Mouse (Mus musculus) mature B cell (primary cell): Measurements from ENCODE around the gene Gm5622.
"Not testable (repeated sequence)": the region's sequence is repeated elsewhere in the genome, so short reads cannot be mapped to it uniquely, and the experiment has no call there.

Source experiments
- in situ Hi-C: fragments of 300-500 bp; cut with MboI; formaldehyde crosslinking; loops from 2 replicates; pipeline ENCODE4 v1.14.3; 2019

The Gm5622 gene

DNA sequence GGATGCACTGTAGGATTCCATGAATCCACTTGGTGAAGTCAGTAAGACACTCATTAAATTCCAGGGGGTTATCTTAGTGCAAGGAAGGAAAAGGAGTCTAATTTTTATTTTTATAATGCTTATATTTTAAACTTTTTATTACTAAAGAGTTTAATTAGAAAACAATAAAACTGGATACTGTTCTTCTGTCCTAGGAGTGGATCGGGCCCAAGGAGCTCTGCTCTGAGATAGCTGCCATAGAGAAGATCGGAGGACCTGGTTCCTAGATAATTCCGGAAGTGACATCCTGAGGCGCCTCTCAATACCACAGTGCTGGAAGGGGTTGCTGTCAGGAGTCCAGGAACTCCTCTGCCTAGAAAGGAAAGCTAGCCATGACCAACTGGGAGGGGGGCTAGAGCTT lies at the start of gene Gm5622:
Gene Gm5622, plus strand, starts transcription at position 301 of the 400 bp plus-strand sequence.
- in situ Hi-C loops: no loop called here

DNA sequence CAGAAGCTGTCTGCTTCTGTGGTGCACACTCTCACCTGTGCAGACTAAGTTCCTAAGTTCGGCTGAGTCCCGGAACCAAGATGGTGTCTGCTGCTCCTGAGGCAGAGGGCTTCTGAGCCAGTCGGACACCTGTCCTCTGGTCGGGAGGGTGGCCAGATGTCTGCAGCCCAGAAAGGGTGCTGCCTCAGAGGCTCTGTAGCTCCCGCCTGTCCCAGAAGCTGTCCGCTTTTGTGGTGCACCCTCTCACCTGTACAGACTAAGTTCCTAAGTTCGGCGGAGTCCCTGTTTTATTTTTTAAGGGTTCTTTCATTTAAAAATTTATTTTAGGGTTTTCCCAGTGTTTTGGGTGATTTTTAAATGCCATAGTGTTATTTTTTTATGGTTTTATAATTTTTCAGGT lies 45.2 kb upstream of the Gm5622 start:
- in situ Hi-C loops: no loop called here

DNA sequence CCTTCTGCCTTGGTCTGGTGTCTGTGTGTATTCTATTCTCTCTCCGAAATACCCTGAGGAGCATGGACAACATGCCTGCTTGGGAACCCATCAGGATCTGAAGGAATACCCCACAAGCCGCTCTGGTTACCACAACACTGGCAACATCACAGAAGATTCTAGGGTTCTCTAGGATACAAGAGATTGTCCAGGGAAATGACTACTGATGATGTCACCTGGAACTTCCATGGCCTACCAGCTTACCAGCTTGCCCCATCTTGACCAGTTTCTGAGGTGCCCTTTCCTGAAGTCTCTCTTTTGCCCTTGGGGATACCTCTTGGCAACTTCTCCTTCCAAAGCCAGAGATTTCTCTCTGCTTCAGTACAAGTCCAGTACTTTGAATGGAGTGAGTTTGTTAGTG lies 21.4 kb downstream of the Gm5622 start, which contains the start of gene Gm17175:
Gene Gm17175, minus strand, starts transcription at position 101 of the 400 bp plus-strand sequence.
- in situ Hi-C loops: not testable (repeated sequence)

DNA sequence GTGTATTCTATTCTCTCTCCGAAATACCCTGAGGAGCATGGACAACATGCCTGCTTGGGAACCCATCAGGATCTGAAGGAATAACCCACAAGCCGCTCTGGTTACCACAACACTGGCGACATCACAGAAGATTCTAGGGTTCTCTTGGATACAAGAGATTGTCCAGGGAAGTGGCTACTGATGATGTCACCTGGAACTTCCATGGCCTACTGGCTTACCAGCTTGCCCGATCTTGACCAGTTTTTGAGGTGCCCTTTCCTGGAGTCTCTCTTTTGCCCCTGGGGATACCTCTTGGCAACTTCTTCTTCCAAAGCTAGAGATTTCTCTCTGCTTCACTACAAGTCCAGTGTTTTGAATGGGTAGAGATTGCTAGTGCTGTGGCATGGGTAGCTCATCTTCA lies 39.4 kb downstream of the Gm5622 start, which contains the start of gene Gm17174:
Gene Gm17174, minus strand, starts transcription at position 101 of the 400 bp plus-strand sequence.
- in situ Hi-C loops: not testable (repeated sequence)

DNA sequence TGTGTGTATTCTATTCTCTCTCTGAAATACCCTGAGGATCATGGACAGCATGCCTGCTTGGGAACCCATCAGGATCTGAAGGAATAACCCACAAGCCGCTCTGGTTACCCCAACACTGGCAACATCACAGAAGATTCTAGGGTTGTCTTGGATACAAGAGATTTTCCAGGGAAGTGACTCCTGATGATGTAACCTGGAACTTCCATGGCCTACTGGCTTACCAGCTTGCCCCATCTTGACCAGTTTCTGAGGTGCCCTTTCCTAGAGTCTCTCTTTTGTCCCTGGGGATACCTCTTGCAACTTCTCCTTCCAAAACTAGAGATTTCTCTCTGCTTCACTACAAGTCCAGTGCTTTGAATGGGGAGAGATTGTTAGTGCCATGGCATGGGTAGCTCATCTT lies 58.6 kb downstream of the Gm5622 start, which contains the start of gene Gm17078:
Gene Gm17078, minus strand, starts transcription at position 101 of the 400 bp plus-strand sequence.
- in situ Hi-C loops: no loop called here

DNA sequence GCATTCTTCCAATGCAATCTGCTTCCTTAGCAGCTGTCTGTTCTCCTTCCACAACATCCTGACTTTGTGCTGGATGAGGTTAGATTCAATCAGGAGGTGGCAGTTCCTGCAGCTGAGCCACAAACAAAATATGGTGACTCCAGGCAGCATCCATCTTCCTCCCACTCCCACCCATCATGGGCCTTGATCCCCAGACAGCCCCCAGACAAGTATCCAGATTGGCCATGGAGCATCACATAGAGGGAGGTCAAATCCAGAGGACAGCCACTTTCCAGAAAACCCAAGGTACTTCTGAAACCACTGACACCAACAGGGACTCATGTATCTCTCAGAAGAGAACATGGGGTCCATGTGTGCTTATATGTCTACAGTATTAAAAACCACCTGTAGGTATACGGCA lies 79.8 kb downstream of the Gm5622 start:
- in situ Hi-C loops: not testable (repeated sequence)

DNA sequence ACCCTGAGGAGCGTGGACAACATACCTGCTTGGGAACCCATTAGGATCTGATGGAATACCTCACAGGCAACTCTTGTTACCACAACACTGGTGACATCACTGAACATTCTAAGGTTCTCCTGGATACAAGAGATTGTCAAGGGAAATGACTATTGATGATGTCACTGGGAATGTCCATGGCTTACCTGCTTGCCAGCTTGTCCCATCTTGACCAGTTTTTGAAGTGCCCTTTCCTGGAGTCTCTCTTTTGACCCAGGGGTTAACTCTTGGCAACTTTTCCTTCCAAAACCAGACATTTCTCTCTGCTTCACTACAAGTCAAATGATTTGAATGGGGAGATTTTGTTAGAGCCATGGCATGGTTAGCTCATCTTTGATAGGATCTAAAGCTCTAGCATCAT lies 83.0 kb downstream of the Gm5622 start, which contains the start of gene Gm4181:
Gene Gm4181, minus strand, starts transcription at position 101 of the 400 bp plus-strand sequence.
- in situ Hi-C loops: not testable (repeated sequence)

DNA sequence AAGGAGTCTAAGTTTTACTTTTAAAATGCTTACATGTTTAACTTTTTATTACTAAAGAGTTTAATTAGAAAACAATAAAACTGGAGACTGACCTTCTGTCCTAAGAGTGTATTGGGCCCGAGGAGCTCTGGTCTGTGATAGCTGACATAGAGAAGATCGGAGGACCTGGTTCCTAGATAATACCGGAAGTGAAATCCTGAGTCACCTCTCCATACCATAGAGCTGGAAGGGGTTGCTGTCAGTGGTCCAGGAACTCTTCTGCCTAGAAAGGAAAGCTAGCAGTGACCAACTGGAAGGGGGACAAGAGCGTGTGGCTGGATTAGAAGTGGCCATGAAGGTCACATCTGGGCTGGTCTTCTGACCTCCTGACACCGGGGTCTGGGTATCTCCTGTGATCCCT lies 124.7 kb downstream of the Gm5622 start:
- in situ Hi-C loops: no loop called here

DNA sequence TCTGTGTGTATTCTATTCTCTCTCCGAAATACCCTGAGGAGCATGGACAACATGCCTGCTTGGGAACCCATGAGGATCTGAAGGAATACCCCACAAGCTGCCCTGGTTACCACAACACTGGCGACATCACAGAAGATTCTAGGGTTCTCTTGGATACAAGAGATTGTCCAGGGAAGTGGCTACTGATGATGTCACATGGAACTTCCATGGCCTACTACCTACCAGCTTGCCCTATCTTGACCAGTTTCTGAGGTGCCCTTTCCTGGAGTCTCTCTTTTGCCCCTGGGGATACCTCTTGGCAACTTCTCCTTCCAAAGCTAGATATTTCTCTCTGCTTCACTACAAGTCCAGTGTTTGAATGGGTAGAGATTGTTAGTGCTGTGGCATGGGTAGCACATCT lies 142.8 kb downstream of the Gm5622 start, which contains the start of gene Gm17079:
Gene Gm17079, minus strand, starts transcription at position 101 of the 400 bp plus-strand sequence.
- in situ Hi-C loops: not testable (repeated sequence)
